In genomic region chr12:98668132-98668814, GRCm38 (mm10) we compare ENCODE assay signal across 10 mouse cellular contexts. TPM values are rescaled to one million over a fixed set of nuclear protein-coding genes. Genes with fewer than 3 reads are reported as not detected.
A peak's percentile ranks its signal among the peaks of the same experiment; 100 is the strongest.
DNase-seq lines count a peak whose midpoint lies in the region; ATAC-seq lines count a peak whose summit lies in the region.
"Had no signal": no experiment of that assay in that cellular context is flagged by ENCODE, and none has a peak within 500 bp of the region (broad histone marks: within the 10 kb centered on the region; RNA-seq: fewer than 3 reads in every experiment).

No protein-coding gene starts in this region.

- H3K9me3 ChIP-seq in limb, embryonic 13.5 days = no peaks in the 10 kb centered on the region
- H3K9me3 ChIP-seq in limb, embryonic 10.5 days (replicated peaks) = no peaks in the 10 kb centered on the region
- H3K9me3 ChIP-seq in heart, embryonic 16.5 days (replicated peaks; ENCODE audit: control insufficient read depth, low read length) = no peaks in the 10 kb centered on the region
- H3K9me3 ChIP-seq: G1E; neural tube, embryonic 13.5 days had no signal

- H3K36me3 ChIP-seq in limb, embryonic 13.5 days = peaks cover 20% of the 10 kb centered on the region
- H3K36me3 ChIP-seq in limb, embryonic 10.5 days = peaks cover 12% of the 10 kb centered on the region
- 0 out of 2 replicates have a peak, but pooled peaks cover 5% of the 10 kb centered on the region for H3K36me3 ChIP-seq in heart, embryonic 16.5 days (ENCODE audit: control insufficient read depth, insufficient read depth)

- H3K27me3 ChIP-seq in limb, embryonic 13.5 days = no peaks in the 10 kb centered on the region
- no peaks in the 10 kb centered on the region for H3K27me3 ChIP-seq in limb, embryonic 10.5 days (ENCODE audit: low read depth, poor library complexity, severe bottlenecking)
- no peaks in the 10 kb centered on the region for H3K27me3 ChIP-seq in heart, embryonic 16.5 days (ENCODE audit: control insufficient read depth, insufficient read depth, low read length)
- H3K27me3 ChIP-seq: neural tube, embryonic 13.5 days had no signal

- H3K4me2 ChIP-seq in limb, embryonic 13.5 days (replicated peaks) = no peak overlapping the region
- H3K4me2 ChIP-seq in heart, embryonic 16.5 days (ENCODE audit: low read depth, low read length) = peak overlapping the region; percentile 52
- H3K4me2 ChIP-seq: neural tube, embryonic 13.5 days had no signal

- DNase-seq in limb, embryonic 10.5 days (ENCODE audit: low spot score) = no peak
- DNase-seq in cerebellum, adult 9-11 months = peak; percentile 56
- DNase-seq in layer of hippocampus, postnatal 14 days (ENCODE audit: low spot score in 2 of 2) = peak; percentile 48 to 79
- peak; percentile 74 to 78 for DNase-seq in right cerebral cortex, adult 2 months (ENCODE audit: low spot score in 2 of 2)
- no peak for DNase-seq in testis, postnatal 10 days (ENCODE audit: low spot score)

- ATAC-seq in limb, embryonic 13.5 days (ENCODE audit: low FRiP score, low read depth) = no peak; the same call in 1 of the 2 replicates
- ATAC-seq in heart, embryonic 16.5 days (replicated peaks; ENCODE audit: extremely low read depth, insufficient read depth, low FRiP score) = peak; percentile 86
- no peak for ATAC-seq in megakaryocyte, adult 5-6 weeks (ENCODE audit: poor library complexity, severe bottlenecking)

- no peak overlapping the region for H3K4me3 ChIP-seq in limb, embryonic 13.5 days
- H3K4me3 ChIP-seq in limb, embryonic 10.5 days = no peak overlapping the region
- no peak overlapping the region for H3K4me3 ChIP-seq in heart, embryonic 16.5 days (ENCODE audit: low read length)
- H3K4me3 ChIP-seq: neural tube, embryonic 13.5 days had no signal

- WGBS in limb, embryonic 13.5 days = 59% methylated on average over 10 of the region's 10 CpGs
- 82% methylated on average over 10 of the region's 10 CpGs for WGBS in limb, embryonic 10.5 days
- WGBS in heart, embryonic 16.5 days = 20% methylated on average over 10 of the region's 10 CpGs

- no peaks in the 10 kb centered on the region; the same call in 1 of the 2 replicates for H3K4me1 ChIP-seq in limb, embryonic 13.5 days
- no peaks in the 10 kb centered on the region for H3K4me1 ChIP-seq in limb, embryonic 10.5 days
- H3K4me1 ChIP-seq in heart, embryonic 16.5 days (ENCODE audit: control insufficient read depth, insufficient read depth, low read length) = peaks cover 21% of the 10 kb centered on the region
- H3K4me1 ChIP-seq: neural tube, embryonic 13.5 days had no signal

- peak overlapping the region; percentile 28; the same call in 1 of the 2 replicates for H3K27ac ChIP-seq in limb, embryonic 13.5 days
- no peak overlapping the region for H3K27ac ChIP-seq in limb, embryonic 10.5 days
- H3K27ac ChIP-seq in heart, embryonic 16.5 days (ENCODE audit: low read length) = peak overlapping the region; percentile 87
- H3K27ac ChIP-seq: neural tube, embryonic 13.5 days had no signal

- no peak overlapping the region for H3K9ac ChIP-seq in limb, embryonic 13.5 days
- peak overlapping the region; percentile 57 for H3K9ac ChIP-seq in heart, embryonic 16.5 days (ENCODE audit: low read length)
- H3K9ac ChIP-seq: neural tube, embryonic 13.5 days had no signal

RNA-seq across cellular contexts. Expression of gene Spata7, which starts 40.3 kb away (rescaled TPM):
- 19.5 and 21.5 TPM in 2 replicates for polyA plus RNA-seq in limb, embryonic 13.5 days (2015; fragmentation: Nextera tagmentation; extraction: Ambion mirVana)
- 19.5 and 21.4 TPM in 2 replicates for polyA plus RNA-seq in limb, embryonic 10.5 days (2016; fragmentation: Nextera tagmentation; extraction: Ambion mirVana)
- polyA plus RNA-seq in heart, embryonic 16.5 days (2015; fragmentation: Nextera tagmentation; extraction: Ambion mirVana) = 10.7 and 12.2 TPM in 2 replicates
- total RNA-seq in layer of hippocampus, postnatal 14 days (2021) = 10 to 100 TPM; 27.6 to 29.0 TPM
- total RNA-seq in megakaryocyte, adult 5-6 weeks (2015) = 1.9 and 3.4 TPM in 2 replicates
- total RNA-seq in megakaryocyte, adult 5-6 weeks (2017) = 2.0 and 3.2 TPM in 2 replicates

Comparison
In these comparisons a context has a peak if more than half of its experiments do, and no peak if none do; other contexts are left out.
1. DNase-seq: peak in cerebellum, adult 9-11 months (single experiment), layer of hippocampus, postnatal 14 days (2 of 2) and right cerebral cortex, adult 2 months (2 of 2); none in limb, embryonic 10.5 days (single experiment) and testis, postnatal 10 days (single experiment).